Mouse (Mus musculus) ES-Bruce4 (cell line): ENCODE measurements around the gene 1700042G07Rik.

Experiments used
- CTCF ChIP-seq: IDR thresholded peaks from one replicate; pipeline ENCODE4 v1.8.1; 2011; ENCODE audit warnings: low read depth, low read length
- POLR2A ChIP-seq: IDR thresholded peaks from one replicate; pipeline ENCODE4 v1.8.1; 2011; ENCODE audit warnings: low read length; ENCODE audit not compliant: insufficient read depth

DNA sequence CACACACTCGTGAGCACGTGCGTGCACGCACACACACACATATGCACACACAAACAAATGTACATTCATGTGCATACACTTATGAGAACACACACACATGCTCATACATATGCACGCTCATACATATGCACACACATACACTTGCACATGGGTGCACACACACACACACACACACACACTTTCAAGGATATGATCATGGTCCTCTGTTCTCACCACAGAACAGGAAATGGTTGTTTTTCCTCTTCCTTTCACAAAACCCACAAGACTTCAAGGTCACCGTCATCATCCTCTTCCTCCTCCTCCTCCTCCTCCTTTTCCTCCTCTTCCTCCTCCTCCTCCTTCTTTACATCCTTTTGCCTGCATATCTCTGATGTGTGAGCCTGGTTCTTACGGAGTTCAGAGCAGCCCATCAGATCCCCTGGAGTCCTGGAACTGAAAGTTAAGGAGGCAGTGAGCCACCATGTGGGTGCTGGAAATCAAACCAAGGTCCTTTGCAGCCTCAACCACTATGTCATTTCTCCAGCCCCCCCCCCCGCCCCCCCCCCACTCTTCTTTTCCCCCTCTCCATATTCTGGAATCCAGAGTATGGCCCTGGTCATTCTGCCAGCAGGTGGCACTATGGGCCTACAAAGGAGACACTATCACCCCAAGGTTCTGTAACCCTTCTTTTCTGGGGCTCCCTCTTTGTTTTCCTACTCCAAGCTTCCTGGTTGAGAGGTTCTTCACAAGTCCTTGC, 4.4 kb upstream of the 1700042G07Rik start:
- TF ChIP-seq CTCF (peak; percentile 40), POLR2A (no peak)
